Mouse (Mus musculus) thymus, adult 2 months (tissue): ENCODE data around the gene Cyth1.

Experiments
- CTCF ChIP-seq: fragments of 200-500 bp; IDR thresholded peaks from 2 replicates; pipeline ENCODE4 v1.5.1; 2012; ENCODE audit warnings: mild to moderate bottlenecking, control low read depth, low read length, moderate library complexity, borderline replicate concordance; ENCODE audit not compliant: control insufficient read depth, poor library complexity, insufficient read depth; ENCODE audit errors: extremely low read depth
- POLR2A ChIP-seq: fragments of 200-500 bp; IDR thresholded peaks from 2 replicates; pipeline ENCODE4 v1.6.1; 2012; ENCODE audit warnings: mild to moderate bottlenecking, low read length, control low read depth, moderate library complexity; ENCODE audit not compliant: control insufficient read depth, poor library complexity, insufficient read depth; ENCODE audit errors: extremely low read depth

GRCm38 (mm10) chr11:118295026-118295425 lies 46.6 kb upstream of the Cyth1 start:
- TF ChIP-seq POLR2A (no peak), CTCF (no peak)
